7 mouse cellular contexts compared by ENCODE assay signal in genomic region chrX:136976424-136977084, GRCm38 (mm10). TPM values are rescaled to one million over a fixed set of nuclear protein-coding genes. Genes with fewer than 3 reads are reported as not detected.
A peak's percentile ranks its signal among the peaks of the same experiment; 100 is the strongest.
DNase-seq lines count a peak whose midpoint lies in the region; ATAC-seq lines count a peak whose summit lies in the region.

Gene Tmsb15l, minus strand, starts transcription at chrX:136976869.
Gene Tmsb15b1, minus strand, starts transcription at chrX:136976874.

- peak within 1 kb of the TSS; percentile 46 for H3K9ac ChIP-seq in forebrain, embryonic 15.5 days (replicated peaks)
- H3K9ac ChIP-seq in hindbrain, embryonic 16.5 days (ENCODE audit: low read depth, low read length): peak within 1 kb of the TSS; percentile 61

- no peak within 1 kb of the TSS for H3K27ac ChIP-seq in forebrain, embryonic 15.5 days (replicated peaks)
- H3K27ac ChIP-seq in hindbrain, embryonic 16.5 days (ENCODE audit: low read depth, low read length): no peak within 1 kb of the TSS

- H3K4me3 ChIP-seq in forebrain, embryonic 15.5 days: peak within 1 kb of the TSS; percentile 52
- peak within 1 kb of the TSS; percentile 53 for H3K4me3 ChIP-seq in hindbrain, embryonic 16.5 days (ENCODE audit: low read length)
- peak within 1 kb of the TSS; percentile 67 for H3K4me3 ChIP-seq in megakaryocyte, embryonic 14.5 days (replicated peaks)

- no peaks in the 10 kb centered on the region for H3K9me3 ChIP-seq in forebrain, embryonic 15.5 days
- no peaks in the 10 kb centered on the region for H3K9me3 ChIP-seq in hindbrain, embryonic 16.5 days (ENCODE audit: control insufficient read depth, low read length)
- no peaks in the 10 kb centered on the region for H3K9me3 ChIP-seq in megakaryocyte, embryonic 14.5 days

- 32% methylated on average over 15 of the region's 15 CpGs for WGBS in forebrain, embryonic 15.5 days
- WGBS in hindbrain, embryonic 16.5 days: 26% methylated on average over 13 of the region's 15 CpGs

- intact Hi-C loops in left cerebral cortex, postnatal 10 days (cut with DNase I): no loop called here

- ATAC-seq in forebrain, embryonic 15.5 days (replicated peaks): peak; percentile 100
- ATAC-seq in hindbrain, embryonic 16.5 days: peak; percentile 100

- H3K36me3 ChIP-seq in forebrain, embryonic 15.5 days: no peaks in the 10 kb centered on the region
- no peaks in the 10 kb centered on the region for H3K36me3 ChIP-seq in hindbrain, embryonic 16.5 days (ENCODE audit: control insufficient read depth, insufficient read depth, low read length)
- no peaks in the 10 kb centered on the region for H3K36me3 ChIP-seq in megakaryocyte, embryonic 14.5 days (replicated peaks; ENCODE audit: low read length)

- DNase-seq in T-cell, adult 2 months (ENCODE audit: low spot score): peak; percentile 78
- peak; percentile 90 for DNase-seq in cerebellum, adult 11-12 months
- DNase-seq in left cerebral cortex, postnatal 10 days (ENCODE audit: extremely low spot score in 1 of 2, low spot score in 2 of 2): peak; percentile 43 to 85
- peak; percentile 31 for DNase-seq in right cerebral cortex, postnatal 14 days

- peak within 1 kb of the TSS; percentile 48 for H3K4me2 ChIP-seq in forebrain, embryonic 15.5 days (replicated peaks)
- H3K4me2 ChIP-seq in hindbrain, embryonic 16.5 days (ENCODE audit: low read length): peak within 1 kb of the TSS; percentile 59

- no peaks in the 10 kb centered on the region for H3K27me3 ChIP-seq in forebrain, embryonic 15.5 days
- no peaks in the 10 kb centered on the region for H3K27me3 ChIP-seq in hindbrain, embryonic 16.5 days (replicated peaks; ENCODE audit: control insufficient read depth, insufficient read depth, low read length)
- peaks cover 3% of the 10 kb centered on the region for H3K27me3 ChIP-seq in megakaryocyte, embryonic 14.5 days (replicated peaks)

- H3K4me1 ChIP-seq in forebrain, embryonic 15.5 days: no peaks in the 10 kb centered on the region
- no peaks in the 10 kb centered on the region for H3K4me1 ChIP-seq in hindbrain, embryonic 16.5 days (ENCODE audit: control insufficient read depth, insufficient read depth, low read depth, low read length)
- H3K4me1 ChIP-seq in megakaryocyte, embryonic 14.5 days: no peaks in the 10 kb centered on the region

RNA-seq across cellular contexts. Expression of gene Tmsb15l, which starts in this region (rescaled TPM):
- polyA plus RNA-seq in forebrain, embryonic 15.5 days (2015; fragmentation: Nextera tagmentation; extraction: Ambion mirVana): 11.1 and 12.5 TPM in 2 replicates
- polyA plus RNA-seq in hindbrain, embryonic 16.5 days (2015; fragmentation: Nextera tagmentation; extraction: Ambion mirVana): 7.4 and 7.7 TPM in 2 replicates
- total RNA-seq in left cerebral cortex, postnatal 10 days (2021): 1 to 10 TPM; 3.1 to 4.3 TPM
- polyA plus RNA-seq in megakaryocyte, embryonic 14.5 days (2012; ENCODE audit: insufficient read depth, low replicate concordance): not detected in 2 replicates

RNA-seq across cellular contexts. Expression of gene Tmsb15b1, which starts in this region (rescaled TPM):
- polyA plus RNA-seq in forebrain, embryonic 15.5 days (2015; fragmentation: Nextera tagmentation; extraction: Ambion mirVana): 56.2 and 56.3 TPM in 2 replicates
- polyA plus RNA-seq in hindbrain, embryonic 16.5 days (2015; fragmentation: Nextera tagmentation; extraction: Ambion mirVana): 29.2 and 29.5 TPM in 2 replicates
- total RNA-seq in left cerebral cortex, postnatal 10 days (2021): 10 to 100 TPM in 1 of 2 experiments, 1 to 10 TPM in 1; 6.8 to 20.8 TPM
- polyA plus RNA-seq in megakaryocyte, embryonic 14.5 days (2012; ENCODE audit: insufficient read depth, low replicate concordance): not detected in 2 replicates

Comparison
In these comparisons a context has a peak if more than half of its experiments do, and no peak if none do; other contexts are left out.
1. RNA of gene Tmsb15b1 (polyA plus RNA-seq): 56.2 to 56.3 TPM in forebrain, embryonic 15.5 days and 29.2 to 29.5 TPM in hindbrain, embryonic 16.5 days; not detected in megakaryocyte, embryonic 14.5 days; every median in the first group is over 10 times any median in the second.
2. DNase-seq: peak in every context shown above with its lines; median percentile 90 in cerebellum, adult 11-12 months; 78 in T-cell, adult 2 months; 64 in left cerebral cortex, postnatal 10 days; 31 in right cerebral cortex, postnatal 14 days.
3. Peak in every context shown above with its lines, with median percentiles within 50 percentile points of each other: H3K4me3 ChIP-seq.